Mouse (Mus musculus) CH12.LX (cell line): ENCODE results near the gene Thrap3.

Source experiments
- CHD2 ChIP-seq: IDR thresholded peaks from 2 replicates; pipeline ENCODE4 v1.6.1; 2011; ENCODE audit warnings: low read length, improper control_type of control experiment
- CTCF ChIP-seq, 2 experiments: IDR thresholded peaks in 1 of 2; conservative IDR thresholded peaks in 1 of 2; 2 replicates each; pipeline ENCODE4 v1.5.1; 2011 to 2012; ENCODE audit warnings: low read depth in 2 of 2, low read length in 2 of 2, improper control_type of control experiment in 1 of 2, inconsistent platforms in 1 of 2, mild to moderate bottlenecking in 1 of 2, moderate library complexity in 1 of 2
- E2F4 ChIP-seq: IDR thresholded peaks from 2 replicates; pipeline ENCODE4 v1.6.1; 2011; ENCODE audit warnings: low read depth, low read length, improper control_type of control experiment; ENCODE audit not compliant: insufficient replicate concordance
- GABPA ChIP-seq: IDR thresholded peaks from 2 replicates; pipeline ENCODE4 v1.6.1; 2012; ENCODE audit warnings: low read depth, low read length, improper control_type of control experiment, inconsistent platforms; ENCODE audit not compliant: insufficient replicate concordance
- HCFC1 ChIP-seq: IDR thresholded peaks from 2 replicates; pipeline ENCODE4 v1.6.1; 2012; ENCODE audit warnings: low read depth, mild to moderate bottlenecking, inconsistent platforms, low read length, improper control_type of control experiment
- MAX ChIP-seq: IDR thresholded peaks from 2 replicates; pipeline ENCODE4 v1.6.1; 2011; ENCODE audit warnings: low read length, improper control_type of control experiment
- MEF2A ChIP-seq: IDR thresholded peaks from 2 replicates; pipeline ENCODE4 v1.6.1; 2014; ENCODE audit warnings: low read depth, mild to moderate bottlenecking, inconsistent platforms, low read length, improper control_type of control experiment, borderline replicate concordance
- MXI1 ChIP-seq: IDR thresholded peaks from 2 replicates; pipeline ENCODE4 v1.6.1; 2011; ENCODE audit warnings: mild to moderate bottlenecking, low read depth, low read length, improper control_type of control experiment
- POLR2A ChIP-seq: IDR thresholded peaks from 2 replicates; pipeline ENCODE4 v1.6.1; 2011; ENCODE audit warnings: low read depth, mild to moderate bottlenecking, improper control_type of control experiment, low read length
- POLR2AphosphoS2 ChIP-seq: IDR thresholded peaks from 2 replicates; pipeline ENCODE4 v1.6.1; 2011; ENCODE audit warnings: low read depth, low read length, improper control_type of control experiment
- SMC3 ChIP-seq: IDR thresholded peaks from 2 replicates; pipeline ENCODE4 v1.6.1; 2011; ENCODE audit warnings: low read depth, low read length, improper control_type of control experiment
- TCF12 ChIP-seq: IDR thresholded peaks from 2 replicates; pipeline ENCODE4 v1.6.1; 2014; ENCODE audit warnings: low read depth, mild to moderate bottlenecking, inconsistent platforms, low read length, improper control_type of control experiment
- ZMIZ1 ChIP-seq: IDR thresholded peaks from 2 replicates; pipeline ENCODE4 v1.6.1; 2012; ENCODE audit warnings: low read depth, mild to moderate bottlenecking, inconsistent platforms, low read length, improper control_type of control experiment

- TF ChIP-seq CTCF (conservative IDR thresholded peaks at IDR 0.05 in 1 of 2, IDR thresholded peaks at IDR 0.05 in 1 of 2; ENCODE audit: low read depth in 2 of 2, low read length in 2 of 2) (no peak), CHD2 (no peak), POLR2A (no peak), HCFC1 (no peak), E2F4 (no peak), TCF12 (no peak), ZMIZ1 (no peak), MXI1 (no peak), GABPA (no peak), POLR2AphosphoS2 (no peak), MEF2A (no peak), SMC3 (no peak), MAX (no peak)
Observed at GRCm38 (mm10) chr4:126148161-126148961, 54.2 kb downstream of the Thrap3 start.
